Mouse (Mus musculus): ENCODE results near the gene Styxl1. TPM values are rescaled to one million over a fixed set of nuclear protein-coding genes. Genes with fewer than 3 reads are reported as not detected.
A peak's percentile ranks its signal among the peaks of the same experiment; 100 is the strongest.

Gene Styxl1
- polyA plus RNA-seq, 1 experiment from 2014 or later: 0.84 TPM

DNA sequence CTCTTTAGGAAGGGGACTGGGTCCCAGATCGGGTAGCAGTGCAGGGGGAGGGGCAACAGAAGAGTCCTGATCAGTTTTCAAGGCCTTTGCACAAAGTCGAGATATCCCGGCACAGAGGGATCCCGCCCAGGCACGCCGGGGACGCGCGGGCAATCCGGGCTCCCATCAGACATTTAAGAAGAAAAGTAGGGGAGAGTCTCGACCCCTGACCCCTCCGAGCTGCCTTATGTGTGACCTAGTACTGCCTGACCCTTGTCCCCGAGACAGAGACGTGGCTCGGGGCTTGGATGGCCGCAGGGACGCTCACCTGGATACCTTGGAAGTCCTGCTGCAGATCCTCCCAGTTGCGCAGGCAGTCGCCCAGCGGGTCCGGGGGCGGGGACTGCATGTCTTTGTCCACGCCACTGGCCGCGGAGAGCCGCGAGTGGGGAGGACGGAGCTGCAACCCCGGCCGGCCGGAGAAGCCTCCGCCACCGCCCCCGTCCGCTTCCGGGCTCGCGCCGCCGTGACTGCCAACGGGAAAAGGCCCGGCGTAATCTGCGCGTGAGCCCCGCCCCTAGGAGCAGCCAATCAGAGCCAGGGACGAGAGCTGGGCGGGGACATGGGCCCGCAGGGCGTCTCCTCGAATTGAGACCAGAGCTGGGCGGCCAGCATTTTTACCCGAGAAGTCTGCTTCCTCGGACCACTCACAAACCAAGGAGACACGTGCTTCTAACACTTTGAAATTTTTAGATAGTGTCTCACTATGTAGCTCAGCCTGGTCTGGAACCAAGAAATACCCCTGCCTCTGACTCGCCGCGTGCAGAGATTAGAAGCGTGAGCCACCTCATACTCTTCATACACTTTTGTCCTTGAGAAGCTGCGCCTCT is 34.2 kb downstream of the Styxl1 start, which contains the start of gene Tmem120a:
Tmem120a (minus strand) TSS at position 708 of the 869 bp plus-strand sequence.
- H3K4me2 ChIP-seq (ENCODE audit: low read depth, low read length): peak within 1 kb of the TSS; percentile 91
- no peaks in the 10 kb centered on the region; the same call in 1 of the 2 replicates for H3K36me3 ChIP-seq (ENCODE audit: control insufficient read depth, insufficient read depth, low read length)
- peaks cover 6% of the 10 kb centered on the region for H3K4me1 ChIP-seq (replicated peaks; ENCODE audit: control insufficient read depth, insufficient read depth, low read length)
- H3K4me3 ChIP-seq (ENCODE audit: low read length): peak within 1 kb of the TSS; percentile 92
- peak within 1 kb of the TSS; percentile 84 for H3K9ac ChIP-seq (ENCODE audit: low read length)
- peak; percentile 99 for ATAC-seq (ENCODE audit: low read depth)
- no peaks in the 10 kb centered on the region for H3K9me3 ChIP-seq (ENCODE audit: control insufficient read depth, low read length)
- under 1% methylated on average over 59 of the region's 60 CpGs for WGBS
- no peaks in the 10 kb centered on the region for H3K27me3 ChIP-seq (ENCODE audit: control insufficient read depth, insufficient read depth, low read depth, low read length)
- H3K27ac ChIP-seq (ENCODE audit: low read length): peak within 1 kb of the TSS; percentile 43

DNA sequence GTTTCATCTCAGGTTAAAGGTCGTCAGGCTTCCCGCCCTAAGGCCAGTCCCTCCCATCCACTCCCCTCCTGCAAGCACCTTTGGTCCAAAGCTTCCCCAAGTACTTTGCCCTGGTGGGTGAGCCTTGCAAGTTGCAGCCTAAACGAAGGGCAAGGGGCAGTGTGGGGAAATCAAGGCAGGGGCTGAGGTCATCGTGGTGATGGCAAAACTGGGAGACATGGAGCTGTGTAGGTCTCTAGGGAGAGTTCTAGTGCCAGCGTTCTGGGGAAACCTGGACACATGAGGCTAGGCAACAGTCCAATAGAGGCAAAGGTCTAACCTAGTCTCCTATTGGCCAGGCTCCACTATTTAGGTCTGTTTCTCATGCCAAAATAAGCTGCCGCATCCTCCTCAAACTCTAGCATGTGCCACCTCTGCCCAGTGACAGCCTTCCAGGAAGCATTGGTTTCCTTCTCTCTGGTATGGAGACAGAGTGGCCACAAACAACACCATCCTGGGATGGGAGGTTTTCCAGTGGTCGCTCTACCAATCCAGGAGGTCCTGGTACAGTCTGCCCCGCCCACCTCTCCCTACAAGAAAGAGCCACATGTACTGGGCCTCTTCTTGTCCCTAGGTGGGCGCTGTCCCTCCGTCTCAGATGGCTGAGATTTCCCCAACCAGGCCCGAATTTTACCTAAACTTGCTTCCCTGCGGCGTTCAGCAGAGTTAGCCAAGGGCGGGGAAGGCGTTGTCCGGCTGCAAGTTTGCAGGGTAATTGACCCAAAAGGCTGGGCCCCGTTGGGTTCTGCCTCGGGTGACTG is 35.0 kb downstream of the Styxl1 start:
- H3K27me3 ChIP-seq (ENCODE audit: control insufficient read depth, insufficient read depth, low read depth, low read length): no peaks in the 10 kb centered on the region
- peak overlapping the region; percentile 84 for H3K9ac ChIP-seq (ENCODE audit: low read length)
- H3K4me1 ChIP-seq (replicated peaks; ENCODE audit: control insufficient read depth, insufficient read depth, low read length): peaks cover 6% of the 10 kb centered on the region
- no peaks in the 10 kb centered on the region for H3K9me3 ChIP-seq (ENCODE audit: control insufficient read depth, low read length)
- H3K4me3 ChIP-seq (ENCODE audit: low read length): peak overlapping the region; percentile 92
- H3K4me2 ChIP-seq (ENCODE audit: low read depth, low read length): peak overlapping the region; percentile 91
- ATAC-seq (ENCODE audit: low read depth): peak; percentile 54
- WGBS: 20% methylated on average over 18 of the region's 18 CpGs
- no peak overlapping the region for H3K27ac ChIP-seq (ENCODE audit: low read length)
- no peaks in the 10 kb centered on the region; the same call in 1 of the 2 replicates for H3K36me3 ChIP-seq (ENCODE audit: control insufficient read depth, insufficient read depth, low read length)

- Histone ChIP-seq H3K27ac (ENCODE audit: low read length) (no peak overlapping the region), H3K9me3 (ENCODE audit: control insufficient read depth, low read length) (no peaks in the 10 kb centered on the region), H3K4me3 (ENCODE audit: low read length) (no peak overlapping the region), H3K4me1 (replicated peaks; ENCODE audit: control insufficient read depth, insufficient read depth, low read length) (peaks cover 6% of the 10 kb centered on the region), H3K9ac (ENCODE audit: low read length) (no peak overlapping the region), H3K27me3 (ENCODE audit: control insufficient read depth, insufficient read depth, low read depth, low read length) (no peaks in the 10 kb centered on the region), H3K4me2 (ENCODE audit: low read depth, low read length) (no peak overlapping the region), H3K36me3 (ENCODE audit: control insufficient read depth, insufficient read depth, low read length) (no peaks in the 10 kb centered on the region; the same call in 1 of the 2 replicates)
- 53% methylated on average over 10 of the region's 10 CpGs for WGBS
- no peak for ATAC-seq (ENCODE audit: low read depth)
Observed at GRCm38 (mm10) chr5:135742156-135742555, 36.0 kb downstream of the Styxl1 start.

DNA sequence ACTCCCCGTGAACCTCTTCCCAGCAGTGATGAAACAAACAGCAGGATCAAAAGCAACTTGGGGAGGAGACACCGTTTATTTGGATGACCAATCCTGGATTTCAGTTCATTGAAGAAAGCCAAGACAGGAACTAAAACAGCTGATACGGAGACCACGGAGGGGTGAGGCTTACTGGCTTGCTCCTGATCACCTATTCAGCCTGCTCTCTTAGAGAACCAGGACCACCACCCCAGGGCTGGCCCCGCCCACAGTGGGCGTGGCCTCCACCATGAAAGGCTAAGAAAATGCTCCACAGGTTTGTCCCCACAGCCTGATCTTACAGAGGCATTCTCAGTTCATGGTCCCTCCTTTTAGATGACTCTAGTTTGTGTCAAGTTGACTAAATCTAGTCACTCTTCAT is 39.9 kb downstream of the Styxl1 start:
- WGBS: 19% methylated on average over 6 of the region's 6 CpGs
- H3K9me3 ChIP-seq (ENCODE audit: control insufficient read depth, low read length): no peaks in the 10 kb centered on the region
- no peak overlapping the region for H3K27ac ChIP-seq (ENCODE audit: low read length)
- no peak overlapping the region for H3K4me2 ChIP-seq (ENCODE audit: low read depth, low read length)
- no peaks in the 10 kb centered on the region for H3K27me3 ChIP-seq (ENCODE audit: control insufficient read depth, insufficient read depth, low read depth, low read length)
- no peak overlapping the region for H3K4me3 ChIP-seq (ENCODE audit: low read length)
- H3K4me1 ChIP-seq (replicated peaks; ENCODE audit: control insufficient read depth, insufficient read depth, low read length): peaks cover 4% of the 10 kb centered on the region
- peaks cover 33% of the 10 kb centered on the region for H3K36me3 ChIP-seq (ENCODE audit: control insufficient read depth, insufficient read depth, low read length)
- no peak overlapping the region for H3K9ac ChIP-seq (ENCODE audit: low read length)
- no peak for ATAC-seq (ENCODE audit: low read depth)

DNA sequence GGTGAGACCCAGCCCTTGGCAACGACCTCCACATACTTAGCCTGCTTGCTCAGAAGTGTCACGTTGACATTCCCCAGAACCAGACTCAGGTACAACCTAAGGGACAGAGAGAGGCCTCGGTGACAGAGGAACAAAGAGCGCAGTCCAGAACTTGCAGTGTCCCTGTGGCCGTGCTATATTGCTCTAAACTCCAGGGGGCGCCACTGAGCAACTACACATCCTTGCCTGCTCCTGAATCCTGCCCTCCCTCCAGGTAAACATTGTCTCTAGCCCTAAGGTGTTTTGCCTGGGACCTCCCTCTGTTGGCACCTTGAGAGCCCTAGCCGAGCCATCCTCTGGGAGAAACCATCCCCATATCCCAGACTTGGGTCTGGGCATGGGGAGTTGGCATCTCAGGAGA is 41.0 kb downstream of the Styxl1 start:
- no peak for ATAC-seq (ENCODE audit: low read depth)
- Histone ChIP-seq H3K27ac (ENCODE audit: low read length) (no peak overlapping the region), H3K4me3 (ENCODE audit: low read length) (no peak overlapping the region), H3K27me3 (ENCODE audit: control insufficient read depth, insufficient read depth, low read depth, low read length) (no peaks in the 10 kb centered on the region), H3K4me2 (ENCODE audit: low read depth, low read length) (no peak overlapping the region), H3K4me1 (replicated peaks; ENCODE audit: control insufficient read depth, insufficient read depth, low read length) (no peaks in the 10 kb centered on the region), H3K9me3 (ENCODE audit: control insufficient read depth, low read length) (no peaks in the 10 kb centered on the region), H3K9ac (ENCODE audit: low read length) (no peak overlapping the region), H3K36me3 (ENCODE audit: control insufficient read depth, insufficient read depth, low read length) (peaks cover 42% of the 10 kb centered on the region)
- WGBS: 74% methylated on average over 7 of the region's 7 CpGs

DNA sequence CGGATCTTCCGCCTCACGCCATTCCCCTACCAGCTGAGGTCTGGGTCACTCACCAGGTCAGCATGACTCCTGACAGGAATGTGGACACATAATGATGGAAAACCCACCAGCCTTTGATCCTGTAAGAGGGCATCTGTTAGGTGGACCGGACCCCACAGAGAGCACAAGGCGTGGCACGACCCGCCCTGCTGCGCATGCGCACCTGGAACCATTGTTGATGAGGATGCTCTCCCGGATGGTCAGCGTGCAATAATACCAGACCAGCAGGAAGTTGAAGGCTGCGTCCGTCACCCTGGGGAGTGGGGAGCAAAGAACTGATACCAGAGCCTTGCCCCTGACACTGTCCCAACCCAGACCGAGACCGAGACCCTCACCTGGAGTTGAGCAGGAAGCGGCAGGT is 41.6 kb downstream of the Styxl1 start:
- Histone ChIP-seq H3K9ac (ENCODE audit: low read length) (no peak overlapping the region), H3K9me3 (ENCODE audit: control insufficient read depth, low read length) (no peaks in the 10 kb centered on the region), H3K27me3 (ENCODE audit: control insufficient read depth, insufficient read depth, low read depth, low read length) (no peaks in the 10 kb centered on the region), H3K4me2 (ENCODE audit: low read depth, low read length) (no peak overlapping the region), H3K36me3 (ENCODE audit: control insufficient read depth, insufficient read depth, low read length) (peaks cover 43% of the 10 kb centered on the region), H3K27ac (ENCODE audit: low read length) (no peak overlapping the region), H3K4me1 (replicated peaks; ENCODE audit: control insufficient read depth, insufficient read depth, low read length) (no peaks in the 10 kb centered on the region), H3K4me3 (ENCODE audit: low read length) (no peak overlapping the region)
- WGBS: 88% methylated on average over 16 of the region's 16 CpGs
- ATAC-seq (ENCODE audit: low read depth): no peak

DNA sequence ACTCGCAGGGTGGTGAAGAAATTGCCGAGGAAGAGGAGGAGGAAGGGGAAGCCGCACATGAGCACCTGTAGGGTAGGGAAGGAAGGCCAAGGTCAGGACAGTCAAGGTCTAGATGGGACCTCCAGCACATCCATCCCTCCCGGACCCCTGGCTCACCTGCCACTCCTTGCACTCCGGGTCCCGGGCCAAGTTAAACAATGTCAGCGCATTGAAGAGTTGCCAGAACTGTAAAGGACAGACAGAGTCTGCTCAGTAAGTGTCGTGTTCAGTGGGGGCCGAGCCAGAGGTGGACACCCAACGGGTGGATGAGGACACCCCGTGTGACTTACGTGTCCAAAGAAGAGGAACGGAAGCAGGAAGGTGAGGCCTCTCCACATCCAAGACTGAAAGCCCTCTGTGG is 42.4 kb downstream of the Styxl1 start:
- ATAC-seq (ENCODE audit: low read depth): no peak
- WGBS: 78% methylated on average over 13 of the region's 13 CpGs
- no peak overlapping the region for H3K9ac ChIP-seq (ENCODE audit: low read length)
- H3K4me1 ChIP-seq (replicated peaks; ENCODE audit: control insufficient read depth, insufficient read depth, low read length): no peaks in the 10 kb centered on the region
- H3K27me3 ChIP-seq (ENCODE audit: control insufficient read depth, insufficient read depth, low read depth, low read length): no peaks in the 10 kb centered on the region
- H3K36me3 ChIP-seq (ENCODE audit: control insufficient read depth, insufficient read depth, low read length): peaks cover 49% of the 10 kb centered on the region
- H3K27ac ChIP-seq (ENCODE audit: low read length): no peak overlapping the region
- no peaks in the 10 kb centered on the region for H3K9me3 ChIP-seq (ENCODE audit: control insufficient read depth, low read length)
- no peak overlapping the region for H3K4me3 ChIP-seq (ENCODE audit: low read length)
- H3K4me2 ChIP-seq (ENCODE audit: low read depth, low read length): no peak overlapping the region

GRCm38 (mm10) chr5:135734057-135734680 is 44.0 kb downstream of the Styxl1 start:
- 90% methylated on average over 42 of the region's 42 CpGs for WGBS
- H3K4me2 ChIP-seq (ENCODE audit: low read depth, low read length): no peak overlapping the region
- H3K36me3 ChIP-seq (ENCODE audit: control insufficient read depth, insufficient read depth, low read length): peaks cover 57% of the 10 kb centered on the region
- no peaks in the 10 kb centered on the region for H3K4me1 ChIP-seq (replicated peaks; ENCODE audit: control insufficient read depth, insufficient read depth, low read length)
- no peaks in the 10 kb centered on the region for H3K9me3 ChIP-seq (ENCODE audit: control insufficient read depth, low read length)
- H3K9ac ChIP-seq (ENCODE audit: low read length): no peak overlapping the region
- no peaks in the 10 kb centered on the region for H3K27me3 ChIP-seq (ENCODE audit: control insufficient read depth, insufficient read depth, low read depth, low read length)
- no peak overlapping the region for H3K4me3 ChIP-seq (ENCODE audit: low read length)
- ATAC-seq (ENCODE audit: low read depth): peak; percentile 2
- H3K27ac ChIP-seq (ENCODE audit: low read length): no peak overlapping the region

GRCm38 (mm10) chr5:135733071-135733470 is 45.1 kb downstream of the Styxl1 start:
- Histone ChIP-seq H3K27ac (ENCODE audit: low read length) (no peak overlapping the region), H3K4me3 (ENCODE audit: low read length) (no peak overlapping the region), H3K4me1 (replicated peaks; ENCODE audit: control insufficient read depth, insufficient read depth, low read length) (no peaks in the 10 kb centered on the region), H3K27me3 (ENCODE audit: control insufficient read depth, insufficient read depth, low read depth, low read length) (no peaks in the 10 kb centered on the region), H3K9me3 (ENCODE audit: control insufficient read depth, low read length) (no peaks in the 10 kb centered on the region), H3K9ac (ENCODE audit: low read length) (no peak overlapping the region), H3K4me2 (ENCODE audit: low read depth, low read length) (no peak overlapping the region), H3K36me3 (ENCODE audit: control insufficient read depth, insufficient read depth, low read length) (peaks cover 57% of the 10 kb centered on the region)
- WGBS: 90% methylated on average over 4 of the region's 4 CpGs
- ATAC-seq (ENCODE audit: low read depth): no peak

Measured in lung, embryonic 16.5 days (tissue).